Mouse (Mus musculus): ENCODE measurements around the gene Zbtb26. TPM values are rescaled to one million over a fixed set of nuclear protein-coding genes. Genes with fewer than 3 reads are reported as not detected.
A peak's percentile ranks its signal among the peaks of the same experiment; 100 is the strongest.

The Zbtb26 gene
- polyA plus RNA-seq, 1 experiment from 2014 or later = 9.1 TPM

DNA sequence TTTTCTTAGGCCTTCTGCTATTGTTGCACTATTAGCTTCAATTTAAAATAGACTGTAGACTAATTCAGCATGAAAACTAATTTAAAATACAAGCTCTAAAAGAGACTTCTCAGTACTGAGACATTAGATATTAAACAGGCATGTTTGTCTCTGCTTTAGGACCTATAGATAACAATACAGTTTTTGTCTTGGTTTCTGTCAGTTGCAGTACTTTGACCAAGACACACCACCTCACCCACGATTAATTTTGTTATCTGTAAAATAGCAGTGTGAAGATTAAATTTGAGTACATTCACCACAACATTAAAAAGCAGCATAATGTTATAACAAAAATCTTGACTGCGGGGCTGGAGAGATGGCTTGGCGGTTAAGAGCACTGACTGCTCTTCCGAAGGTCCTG, 23.3 kb upstream of the Zbtb26 start:
- no peaks in the 10 kb centered on the region for H3K4me1 ChIP-seq (ENCODE audit: insufficient read depth)
- H3K9ac ChIP-seq = no peak overlapping the region
- no peak overlapping the region for H3K4me2 ChIP-seq
- DNase-seq (no peak), ATAC-seq (ENCODE audit: insufficient read depth) (no peak)
- H3K4me3 ChIP-seq (ENCODE audit: low read depth, low read length) = no peak overlapping the region
- H3K36me3 ChIP-seq (ENCODE audit: insufficient read depth) = peaks cover 8% of the 10 kb centered on the region; the same call in 1 of the 2 replicates
- no peaks in the 10 kb centered on the region for H3K27me3 ChIP-seq (ENCODE audit: insufficient read depth, low read length)
- H3K9me3 ChIP-seq (ENCODE audit: low read depth, low read length) = no peaks in the 10 kb centered on the region
- no peak overlapping the region for H3K27ac ChIP-seq (ENCODE audit: low read depth)
- TF ChIP-seq CTCF (IDR thresholded peaks at IDR 0.05; ENCODE audit: low read depth) = no peak
- WGBS = 95% methylated on average over 4 of the region's 4 CpGs

DNA sequence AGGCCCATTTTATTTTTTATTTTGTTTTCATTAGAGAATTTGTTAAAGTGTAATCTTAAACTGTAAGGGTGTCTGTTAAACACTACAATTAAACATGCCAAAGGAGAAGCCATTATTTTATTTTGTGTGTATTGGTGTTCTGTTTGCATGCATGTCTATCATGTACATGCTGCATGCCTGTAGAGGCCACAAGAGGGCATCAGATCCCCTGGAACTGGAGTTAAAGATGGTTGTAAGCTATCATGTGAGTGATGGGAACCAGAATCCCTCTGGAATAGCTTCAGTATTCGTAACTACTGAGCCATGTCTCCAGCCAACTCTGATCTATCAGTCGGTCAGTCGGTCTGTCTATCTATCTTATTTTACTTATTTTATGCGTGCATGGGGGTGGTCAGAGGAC, 17.8 kb upstream of the Zbtb26 start:
- Histone ChIP-seq H3K9me3 (ENCODE audit: low read depth, low read length) (no peaks in the 10 kb centered on the region), H3K27ac (ENCODE audit: low read depth) (no peak overlapping the region), H3K27me3 (ENCODE audit: insufficient read depth, low read length) (no peaks in the 10 kb centered on the region), H3K4me1 (ENCODE audit: insufficient read depth) (no peaks in the 10 kb centered on the region), H3K4me2 (no peak overlapping the region), H3K4me3 (ENCODE audit: low read depth, low read length) (no peak overlapping the region), H3K9ac (no peak overlapping the region), H3K36me3 (ENCODE audit: insufficient read depth) (no peaks in the 10 kb centered on the region)
- DNase-seq = no peak
- 0 out of 2 replicates have a peak, but pooled peaks have one; percentile 23 for TF ChIP-seq CTCF (IDR thresholded peaks at IDR 0.05; ENCODE audit: low read depth)
- WGBS = 96% methylated on average over 4 of the region's 4 CpGs
- ATAC-seq (ENCODE audit: insufficient read depth) = no peak

DNA sequence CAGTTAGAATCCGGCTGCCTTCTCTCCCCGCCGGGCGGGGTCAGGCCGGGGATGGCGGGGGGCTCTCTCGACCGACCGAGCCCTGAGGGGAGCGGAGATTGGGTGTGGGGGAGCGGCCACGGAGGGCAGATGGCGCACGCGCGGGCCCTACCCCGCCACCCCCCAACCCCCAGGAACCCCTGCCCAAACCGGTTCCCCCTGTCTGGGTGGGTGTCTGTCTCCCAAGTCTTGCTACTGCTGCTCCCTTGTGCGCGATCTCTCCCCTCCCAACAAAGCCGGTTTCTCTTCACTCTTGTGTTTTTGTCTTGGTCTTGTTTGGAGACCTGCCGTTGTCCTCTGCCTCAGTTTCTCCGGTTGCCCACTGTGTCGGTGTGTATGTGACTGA, 9.4 kb upstream of the Zbtb26 start:
- peak; percentile 93 for ATAC-seq (ENCODE audit: insufficient read depth)
- 0 out of 2 replicates have a peak, but pooled peaks cover 5% of the 10 kb centered on the region for H3K4me1 ChIP-seq (ENCODE audit: insufficient read depth)
- no peaks in the 10 kb centered on the region for H3K27me3 ChIP-seq (ENCODE audit: insufficient read depth, low read length)
- 1% methylated on average over 21 of the region's 24 CpGs for WGBS
- H3K9me3 ChIP-seq (ENCODE audit: low read depth, low read length) = no peaks in the 10 kb centered on the region
- peak; percentile 56 for DNase-seq
- H3K4me3 ChIP-seq (ENCODE audit: low read depth, low read length) = peak overlapping the region; percentile 91
- no peak for TF ChIP-seq CTCF (IDR thresholded peaks at IDR 0.05; ENCODE audit: low read depth)
- peak overlapping the region; percentile 89 for H3K27ac ChIP-seq (ENCODE audit: low read depth)
- peak overlapping the region; percentile 72 for H3K4me2 ChIP-seq
- H3K36me3 ChIP-seq (ENCODE audit: insufficient read depth) = no peaks in the 10 kb centered on the region
- H3K9ac ChIP-seq = peak overlapping the region; percentile 90

DNA sequence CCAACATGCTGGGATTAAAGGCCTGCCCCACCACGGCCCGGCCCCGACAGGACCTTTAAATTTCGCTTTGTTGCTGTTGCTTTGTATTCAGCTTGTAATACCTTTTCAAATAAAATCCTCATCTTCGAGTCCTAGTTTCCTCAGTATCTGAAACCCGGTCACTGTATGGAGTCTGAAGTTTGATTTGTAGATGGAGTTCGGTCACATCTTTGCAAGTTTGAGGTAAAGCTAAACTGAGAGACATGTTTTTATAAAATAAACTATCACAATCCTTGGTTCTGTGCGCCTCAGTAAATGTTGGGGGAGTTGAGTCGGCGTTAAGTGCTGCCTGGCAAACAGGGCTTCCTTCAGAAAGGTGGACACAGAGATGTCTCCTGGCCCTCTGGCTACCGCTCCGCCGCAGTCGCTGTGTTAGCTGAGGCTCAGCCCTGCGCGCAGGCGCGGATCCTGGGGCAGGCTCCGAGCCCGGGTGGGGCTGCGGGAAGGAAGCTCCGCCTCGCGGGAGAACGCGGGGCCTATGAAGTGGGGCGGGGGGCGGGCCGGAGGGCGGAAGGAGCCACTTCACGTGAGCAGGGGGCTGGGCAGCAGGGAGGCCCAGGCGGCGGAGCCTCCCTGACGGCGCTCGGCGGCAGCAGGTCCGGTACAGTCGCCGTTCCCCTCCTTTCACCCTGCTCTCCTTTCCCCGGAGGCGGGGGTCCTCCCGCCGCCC, 8.9 kb upstream of the Zbtb26 start:
- peak overlapping the region; percentile 89 for H3K27ac ChIP-seq (ENCODE audit: low read depth)
- no peaks in the 10 kb centered on the region for H3K9me3 ChIP-seq (ENCODE audit: low read depth, low read length)
- 8% methylated on average over 40 of the region's 44 CpGs for WGBS
- H3K4me1 ChIP-seq (ENCODE audit: insufficient read depth) = 0 out of 2 replicates have a peak, but pooled peaks cover 5% of the 10 kb centered on the region
- peak overlapping the region; percentile 72 for H3K4me2 ChIP-seq
- no peaks in the 10 kb centered on the region for H3K27me3 ChIP-seq (ENCODE audit: insufficient read depth, low read length)
- H3K9ac ChIP-seq = peak overlapping the region; percentile 90
- ATAC-seq (ENCODE audit: insufficient read depth) (peak; percentile 99), DNase-seq (peak; percentile 96)
- H3K36me3 ChIP-seq (ENCODE audit: insufficient read depth) = no peaks in the 10 kb centered on the region
- TF ChIP-seq CTCF (IDR thresholded peaks at IDR 0.05; ENCODE audit: low read depth) = no peak
- peak overlapping the region; percentile 91 for H3K4me3 ChIP-seq (ENCODE audit: low read depth, low read length)

DNA sequence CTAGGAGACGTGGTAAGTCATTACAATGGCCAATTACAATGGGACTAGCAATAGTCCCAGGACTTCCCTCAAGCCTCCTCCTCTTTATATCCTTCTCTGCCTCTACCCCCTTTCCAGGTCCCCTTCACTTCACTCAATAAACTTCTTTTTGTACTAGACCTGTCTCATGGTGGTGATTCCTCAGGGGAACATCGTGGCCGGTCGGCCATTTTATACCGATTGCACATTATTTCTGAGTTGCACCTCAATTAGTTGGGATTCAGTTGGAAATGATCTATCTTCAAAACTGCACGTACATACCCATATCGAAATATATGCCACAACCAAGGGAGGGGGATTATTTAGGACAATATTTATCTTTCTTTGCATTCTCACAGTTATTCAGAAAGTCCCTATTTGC, 11.3 kb downstream of the Zbtb26 start:
- Histone ChIP-seq H3K4me3 (ENCODE audit: low read depth, low read length) (peak overlapping the region; percentile 71), H3K4me1 (ENCODE audit: insufficient read depth) (peaks cover 5% of the 10 kb centered on the region; the same call in 1 of the 2 replicates), H3K36me3 (ENCODE audit: insufficient read depth) (peaks cover 24% of the 10 kb centered on the region), H3K27me3 (ENCODE audit: insufficient read depth, low read length) (no peaks in the 10 kb centered on the region), H3K9me3 (ENCODE audit: low read depth, low read length) (no peaks in the 10 kb centered on the region), H3K27ac (ENCODE audit: low read depth) (0 out of 2 replicates have a peak overlapping the region, but pooled peaks have one; percentile 55), H3K4me2 (peak overlapping the region; percentile 69), H3K9ac (peak overlapping the region; percentile 74)
- peak; percentile 28 for DNase-seq
- WGBS = 31% methylated on average over 7 of the region's 7 CpGs
- 0 out of 2 replicates have a peak, but pooled peaks have one; percentile 9 for ATAC-seq (ENCODE audit: insufficient read depth)
- no peak for TF ChIP-seq CTCF (IDR thresholded peaks at IDR 0.05; ENCODE audit: low read depth)

DNA sequence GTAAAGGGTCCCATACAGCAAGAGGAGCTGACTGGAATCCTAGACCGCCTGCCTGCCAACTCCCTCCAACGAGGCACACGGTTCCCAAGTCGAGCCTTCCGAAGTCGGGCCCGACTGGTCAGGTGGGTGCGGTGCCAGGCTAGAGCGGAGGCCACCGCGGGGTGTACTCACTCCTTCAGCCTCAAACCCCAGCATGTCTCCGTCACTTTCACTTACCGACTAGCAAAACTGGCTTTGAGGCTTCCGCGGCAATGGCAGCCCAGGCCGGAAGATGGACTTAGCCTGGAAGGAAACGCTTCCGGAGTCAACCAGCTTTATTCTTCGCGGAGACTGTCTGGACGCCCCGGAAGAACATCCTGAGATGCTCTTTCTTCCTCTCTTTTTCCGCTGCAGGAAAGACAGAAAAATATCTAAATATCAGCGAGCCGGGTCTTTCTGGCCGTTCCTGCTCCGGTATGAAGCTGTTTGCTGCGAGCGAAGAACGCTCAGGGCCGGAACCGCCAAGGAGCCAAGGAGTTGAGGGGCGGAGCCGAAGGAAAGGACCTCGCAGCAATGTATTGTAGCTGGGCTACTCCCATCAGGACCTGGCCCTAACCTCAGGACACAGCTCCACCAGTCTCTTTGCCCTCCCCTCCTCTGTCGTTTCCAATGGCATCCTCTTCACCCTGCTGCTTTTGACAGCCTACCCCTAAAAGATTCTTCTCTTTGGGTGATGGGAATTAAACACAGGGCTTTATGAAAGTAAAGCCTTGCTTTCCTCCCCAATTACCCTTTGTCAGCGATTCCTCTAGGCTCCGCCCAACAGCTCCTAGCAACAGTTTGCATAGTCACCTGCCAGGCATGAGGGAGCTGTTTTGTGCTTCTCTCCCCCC, 12.1 kb downstream of the Zbtb26 start:
- WGBS = under 1% methylated on average over 38 of the region's 38 CpGs
- TF ChIP-seq CTCF (IDR thresholded peaks at IDR 0.05; ENCODE audit: low read depth) = no peak
- no peaks in the 10 kb centered on the region for H3K27me3 ChIP-seq (ENCODE audit: insufficient read depth, low read length)
- peak overlapping the region; percentile 74 for H3K9ac ChIP-seq
- H3K9me3 ChIP-seq (ENCODE audit: low read depth, low read length) = no peaks in the 10 kb centered on the region
- H3K27ac ChIP-seq (ENCODE audit: low read depth) = peak overlapping the region; percentile 94
- H3K4me2 ChIP-seq = peak overlapping the region; percentile 69
- ATAC-seq (ENCODE audit: insufficient read depth) (peak; percentile 96), DNase-seq (peak; percentile 94)
- peak overlapping the region; percentile 71 for H3K4me3 ChIP-seq (ENCODE audit: low read depth, low read length)
- peaks cover 5% of the 10 kb centered on the region; the same call in 1 of the 2 replicates for H3K4me1 ChIP-seq (ENCODE audit: insufficient read depth)
- H3K36me3 ChIP-seq (ENCODE audit: insufficient read depth) = peaks cover 19% of the 10 kb centered on the region

DNA sequence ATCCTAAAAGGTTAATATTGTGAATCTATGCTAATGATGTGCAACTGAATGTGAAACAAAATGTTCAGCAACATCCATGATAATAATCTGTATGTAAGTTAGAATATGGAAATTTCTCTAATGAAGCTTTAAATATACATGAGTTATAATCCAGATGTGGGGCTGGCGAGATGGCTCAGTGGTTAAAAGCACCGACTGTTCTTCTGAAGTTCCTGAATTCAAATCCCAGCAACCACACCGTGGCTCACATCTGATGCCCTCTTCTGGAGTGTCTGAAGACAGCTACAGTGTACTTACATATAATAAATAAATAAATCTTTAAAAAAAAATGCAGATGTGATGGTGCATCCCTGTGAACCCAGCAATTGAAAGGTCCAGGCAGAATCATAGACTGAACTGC, 19.3 kb downstream of the Zbtb26 start:
- Histone ChIP-seq H3K36me3 (ENCODE audit: insufficient read depth) (peaks cover 3% of the 10 kb centered on the region), H3K27ac (ENCODE audit: low read depth) (no peak overlapping the region), H3K4me2 (no peak overlapping the region), H3K4me1 (ENCODE audit: insufficient read depth) (no peaks in the 10 kb centered on the region), H3K9me3 (ENCODE audit: low read depth, low read length) (no peaks in the 10 kb centered on the region), H3K9ac (no peak overlapping the region), H3K4me3 (ENCODE audit: low read depth, low read length) (no peak overlapping the region), H3K27me3 (ENCODE audit: insufficient read depth, low read length) (no peaks in the 10 kb centered on the region)
- no peak for TF ChIP-seq CTCF (IDR thresholded peaks at IDR 0.05; ENCODE audit: low read depth)
- 61% methylated on average over 3 of the region's 3 CpGs for WGBS
- ATAC-seq (ENCODE audit: insufficient read depth) (no peak), DNase-seq (no peak)

All from lung, embryonic 14.5 days (tissue).